Mouse (Mus musculus) embryonic facial prominence, embryonic 11.5 days (tissue): ENCODE results near the gene Tchhl1. TPM values are rescaled to one million over a fixed set of nuclear protein-coding genes. Genes with fewer than 3 reads are reported as not detected.
"Not testable (repeated sequence)": the region's sequence is repeated elsewhere in the genome, so short reads cannot be mapped to it uniquely, and the experiment has no call there.

Source experiments
- ATAC-seq: fragments of 200-750 bp; cut with Nextera tagmentation; replicated peaks from 2 replicates; pipeline ENCODE4 v1.8.0; 2017; ENCODE audit warnings: low read depth; ENCODE audit not compliant: insufficient number of reproducible peaks, low FRiP score, low TSS enrichment
- DNase-seq: peaks from one replicate; pipeline ENCODE4 v3.0.0-alpha.2; 2015; ENCODE audit warnings: low spot score
- H3K27ac ChIP-seq: fragments of 300-500 bp; sonication (generic); replicated peaks from 2 replicates; pipeline ENCODE4 v1.5.1; 2014; ENCODE audit warnings: mild to moderate bottlenecking, low read depth, low read length, control low read depth
- H3K27me3 ChIP-seq: fragments of 300-500 bp; sonication (generic); 2 replicates; pipeline ENCODE4 v1.6.1; 2014; ENCODE audit warnings: mild to moderate bottlenecking, low read length, moderate library complexity, mixed read lengths; ENCODE audit not compliant: control insufficient read depth, insufficient read depth
- H3K36me3 ChIP-seq: fragments of 300-500 bp; sonication (generic); replicated peaks from 2 replicates; pipeline ENCODE4 v1.6.1; 2014; ENCODE audit warnings: low read depth, mild to moderate bottlenecking, low read length, moderate library complexity, mixed read lengths; ENCODE audit not compliant: control insufficient read depth, insufficient read depth
- H3K4me1 ChIP-seq: fragments of 300-500 bp; sonication (generic); 2 replicates; pipeline ENCODE4 v1.6.1; 2014; ENCODE audit warnings: low read length, mixed read lengths; ENCODE audit not compliant: control insufficient read depth, insufficient read depth
- H3K4me2 ChIP-seq: fragments of 300-500 bp; sonication (generic); 2 replicates; pipeline ENCODE4 v1.6.1; 2014; ENCODE audit warnings: low read depth, mild to moderate bottlenecking, control low read depth, low read length, moderate library complexity
- H3K4me3 ChIP-seq: fragments of 300-500 bp; sonication (generic); 2 replicates; pipeline ENCODE4 v1.5.1; 2014; ENCODE audit warnings: low read depth, low read length, control low read depth
- H3K9ac ChIP-seq: fragments of 300-500 bp; sonication (generic); replicated peaks from 2 replicates; pipeline ENCODE4 v1.6.1; 2014; ENCODE audit warnings: mild to moderate bottlenecking, control low read depth, low read length
- H3K9me3 ChIP-seq: fragments of 300-500 bp; sonication (generic); replicated peaks from 2 replicates; pipeline ENCODE4 v1.6.1; 2016; ENCODE audit warnings: mild to moderate bottlenecking, low read length, inconsistent platforms, mixed read lengths; ENCODE audit not compliant: control insufficient read depth
- WGBS: fragments of 180-500 bp; shearing (Covaris S2); extraction: QIAGEN DNeasy Blood & Tissue Kit; methylation state at CpG from one replicate; pipeline ENCODE4 v1.1.7; 2014; 5-methylcytosine and 5-hydroxymethylcytosine counted together
- polyA plus RNA-seq: library from polyadenylated mRNA; unstranded; fragments of >200 nt; fragmentation: Nextera tagmentation; extraction: Ambion mirVana; gene quantifications from 2 replicates; pipeline ENCODE4 v1.2.1, GENCODE M21; 2014

Gene Tchhl1
- polyA plus RNA-seq, 1 experiment from 2014 or later, result not detected

GRCm38 (mm10) chr3:93488541-93488940 lies 20.0 kb downstream of the Tchhl1 start:
- ATAC-seq (no peak), DNase-seq (no peak)
- H3K27ac ChIP-seq, result no peak overlapping the region
- no peak overlapping the region for H3K4me2 ChIP-seq
- H3K4me1 ChIP-seq, result no peaks in the 10 kb centered on the region
- no peaks in the 10 kb centered on the region for H3K36me3 ChIP-seq
- no peak overlapping the region for H3K4me3 ChIP-seq
- H3K9me3 ChIP-seq, result no peaks in the 10 kb centered on the region
- no peak overlapping the region for H3K9ac ChIP-seq
- no peaks in the 10 kb centered on the region for H3K27me3 ChIP-seq
- 88% methylated on average over 2 of the region's 2 CpGs for WGBS

- 71% methylated on average over 3 of the region's 3 CpGs for WGBS
- no peaks in the 10 kb centered on the region for H3K4me1 ChIP-seq
- H3K9me3 ChIP-seq, result no peaks in the 10 kb centered on the region
- no peak overlapping the region for H3K9ac ChIP-seq
- DNase-seq, result no peak
- no peaks in the 10 kb centered on the region for H3K36me3 ChIP-seq
- H3K4me2 ChIP-seq, result no peak overlapping the region
- H3K27me3 ChIP-seq, result no peaks in the 10 kb centered on the region
- no peak overlapping the region for H3K4me3 ChIP-seq
- no peak for ATAC-seq
- H3K27ac ChIP-seq, result no peak overlapping the region
Observed at GRCm38 (mm10) chr3:93492176-93492575, 23.6 kb downstream of the Tchhl1 start.

GRCm38 (mm10) chr3:93493992-93494391 lies 25.4 kb downstream of the Tchhl1 start:
- Histone ChIP-seq H3K4me1 (no peaks in the 10 kb centered on the region), H3K4me2 (no peak overlapping the region), H3K9ac (no peak overlapping the region), H3K27me3 (no peaks in the 10 kb centered on the region), H3K9me3 (no peaks in the 10 kb centered on the region), H3K4me3 (no peak overlapping the region), H3K36me3 (no peaks in the 10 kb centered on the region), H3K27ac (no peak overlapping the region)
- under 1% methylated on average over 4 of the region's 4 CpGs for WGBS
- ATAC-seq (peak; percentile 59; the same call in 1 of the 2 replicates), DNase-seq (peak; percentile 90)

- not testable (repeated sequence) for H3K9ac ChIP-seq, H3K4me3 ChIP-seq, H3K36me3 ChIP-seq, H3K9me3 ChIP-seq, H3K4me1 ChIP-seq, DNase-seq, H3K27me3 ChIP-seq, H3K4me2 ChIP-seq, H3K27ac ChIP-seq, ATAC-seq
- 26% methylated on average over 5 of the region's 5 CpGs for WGBS
Observed at GRCm38 (mm10) chr3:93494774-93495173, 26.2 kb downstream of the Tchhl1 start.

GRCm38 (mm10) chr3:93497131-93497530 lies 28.6 kb downstream of the Tchhl1 start:
- ATAC-seq, result no peak
- Histone ChIP-seq H3K27me3 (no peaks in the 10 kb centered on the region), H3K4me1 (no peaks in the 10 kb centered on the region), H3K9ac (no peak overlapping the region), H3K36me3 (no peaks in the 10 kb centered on the region), H3K9me3 (no peaks in the 10 kb centered on the region), H3K27ac (no peak overlapping the region), H3K4me2 (no peak overlapping the region), H3K4me3 (no peak overlapping the region)
- DNase-seq, result no peak
- WGBS, result 85% methylated on average over 3 of the region's 3 CpGs

GRCm38 (mm10) chr3:93499129-93499528 lies 30.6 kb downstream of the Tchhl1 start:
- ATAC-seq, result no peak
- Histone ChIP-seq H3K27me3 (no peaks in the 10 kb centered on the region), H3K36me3 (no peaks in the 10 kb centered on the region), H3K4me3 (no peak overlapping the region), H3K9me3 (no peaks in the 10 kb centered on the region), H3K4me1 (no peaks in the 10 kb centered on the region), H3K4me2 (no peak overlapping the region), H3K9ac (no peak overlapping the region), H3K27ac (no peak overlapping the region)
- no peak for DNase-seq

GRCm38 (mm10) chr3:93504536-93505189 lies 36.1 kb downstream of the Tchhl1 start:
- H3K27me3 ChIP-seq, result no peaks in the 10 kb centered on the region
- H3K27ac ChIP-seq, result no peak overlapping the region
- DNase-seq, result no peak
- no peak overlapping the region for H3K9ac ChIP-seq
- no peak overlapping the region for H3K4me2 ChIP-seq
- H3K4me3 ChIP-seq, result no peak overlapping the region
- no peaks in the 10 kb centered on the region for H3K9me3 ChIP-seq
- no peaks in the 10 kb centered on the region for H3K36me3 ChIP-seq
- H3K4me1 ChIP-seq, result no peaks in the 10 kb centered on the region
- ATAC-seq, result no peak
- 84% methylated on average over 7 of the region's 7 CpGs for WGBS

GRCm38 (mm10) chr3:93505960-93506863 lies 37.7 kb downstream of the Tchhl1 start:
- peak overlapping the region; percentile 2; the same call in 1 of the 2 replicates for H3K4me2 ChIP-seq
- H3K4me1 ChIP-seq, result no peaks in the 10 kb centered on the region
- no peaks in the 10 kb centered on the region for H3K9me3 ChIP-seq
- WGBS, result 35% methylated on average over 30 of the region's 30 CpGs
- no peak overlapping the region for H3K27ac ChIP-seq
- peak; percentile 16 for DNase-seq
- ATAC-seq, result no peak
- H3K36me3 ChIP-seq, result no peaks in the 10 kb centered on the region
- H3K9ac ChIP-seq, result no peak overlapping the region
- H3K4me3 ChIP-seq, result no peak overlapping the region
- no peaks in the 10 kb centered on the region for H3K27me3 ChIP-seq
